Mouse (Mus musculus) forebrain, postnatal 0 days (tissue): ENCODE results near the gene Ttc39a. TPM values are rescaled to one million over a fixed set of nuclear protein-coding genes. Genes with fewer than 3 reads are reported as not detected.

Experiments
- ATAC-seq: fragments of 200-750 bp; cut with Nextera tagmentation; 2 replicates; pipeline ENCODE4 v1.8.0; 2017; ENCODE audit warnings: mild to moderate bottlenecking, moderate library complexity
- DNase-seq: peaks from one replicate; pipeline ENCODE4 v3.0.0-alpha.2; 2015
- H3K27ac ChIP-seq: fragments of 300-500 bp; sonication (generic); 2 replicates; pipeline ENCODE4 v1.5.1; 2014; ENCODE audit warnings: low read depth, mild to moderate bottlenecking, antibody characterized with exemption, low read length, moderate library complexity, mixed read lengths
- H3K27me3 ChIP-seq: fragments of 300-500 bp; sonication (generic); 2 replicates; pipeline ENCODE4 v1.6.1; 2014; ENCODE audit warnings: mild to moderate bottlenecking, low read length, mixed read lengths; ENCODE audit not compliant: insufficient read depth
- H3K36me3 ChIP-seq: fragments of 300-500 bp; sonication (generic); 2 replicates; pipeline ENCODE4 v1.6.1; 2014; ENCODE audit warnings: mild to moderate bottlenecking, moderate library complexity; ENCODE audit not compliant: insufficient read depth
- H3K4me1 ChIP-seq: fragments of 300-500 bp; sonication (generic); 2 replicates; pipeline ENCODE4 v1.6.1; 2014; ENCODE audit warnings: antibody characterized with exemption; ENCODE audit not compliant: insufficient read depth
- H3K4me2 ChIP-seq: fragments of 300-500 bp; sonication (generic); 2 replicates; pipeline ENCODE4 v1.6.1; 2014; ENCODE audit warnings: low read depth, mild to moderate bottlenecking, moderate library complexity
- H3K4me3 ChIP-seq: fragments of 300-500 bp; sonication (generic); 2 replicates; pipeline ENCODE4 v1.5.1; 2014; ENCODE audit warnings: low read depth, low read length, mixed read lengths
- H3K9ac ChIP-seq: fragments of 300-500 bp; sonication (generic); 2 replicates; pipeline ENCODE4 v1.6.1; 2014; ENCODE audit warnings: mild to moderate bottlenecking
- H3K9me3 ChIP-seq: fragments of 300-500 bp; sonication (generic); 2 replicates; pipeline ENCODE4 v1.6.1; 2016; ENCODE audit warnings: low read length
- CTCF ChIP-seq: sonication (generic); IDR thresholded peaks from 2 replicates; pipeline ENCODE4 v1.5.1; 2016; ENCODE audit warnings: antibody characterized with exemption, control low read depth, low read depth
- WGBS: fragments of 180-500 bp; shearing (Covaris S2); extraction: QIAGEN DNeasy Blood & Tissue Kit; methylation state at CpG from one replicate; pipeline ENCODE4 v1.1.7; 2014; 5-methylcytosine and 5-hydroxymethylcytosine counted together
- polyA plus RNA-seq: library from polyadenylated mRNA; unstranded; fragments of >200 nt; fragmentation: Nextera tagmentation; extraction: Ambion mirVana; gene quantifications from 2 replicates; pipeline ENCODE4 v1.2.1, GENCODE M21; 2015
- total RNA-seq: library from RNA; depleted of rRNA; stranded (reverse); fragments of >200 nt; gene quantifications from 2 replicates; pipeline ENCODE4 v1.2.3, GENCODE M21; 2014

Gene Ttc39a
- total and polyA plus RNA-seq, 2 experiments from 2014 or later = 1.9 to 4.5 TPM

DNA sequence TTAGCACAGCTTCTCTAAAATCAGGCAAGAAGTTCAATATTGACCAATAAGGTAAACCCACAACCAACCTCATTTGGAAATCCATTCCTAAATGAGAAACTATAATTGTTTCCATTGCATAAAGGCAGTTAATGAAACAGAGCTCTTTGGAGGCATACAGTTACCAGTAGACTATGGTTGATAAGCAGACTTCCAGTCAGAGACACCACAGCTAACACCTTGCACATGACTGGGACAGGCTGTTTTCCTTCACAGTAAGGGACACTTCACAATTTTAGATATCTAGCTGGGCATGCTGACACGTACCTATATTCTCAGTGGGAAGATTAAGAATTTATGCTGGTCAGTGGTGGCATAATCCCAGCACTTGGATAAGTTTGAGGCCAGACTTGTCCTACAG is 39.5 kb downstream of the Ttc39a start:
- 86% methylated on average over 1 of the region's 1 CpGs for WGBS
- DNase-seq (no peak), ATAC-seq (no peak)
- Histone ChIP-seq H3K27ac (no peak overlapping the region), H3K9me3 (no peaks in the 10 kb centered on the region), H3K4me1 (no peaks in the 10 kb centered on the region), H3K36me3 (peaks cover 2% of the 10 kb centered on the region; the same call in 1 of the 2 replicates), H3K4me3 (no peak overlapping the region), H3K27me3 (no peaks in the 10 kb centered on the region), H3K4me2 (no peak overlapping the region), H3K9ac (no peak overlapping the region)
- no peak for TF ChIP-seq CTCF

DNA sequence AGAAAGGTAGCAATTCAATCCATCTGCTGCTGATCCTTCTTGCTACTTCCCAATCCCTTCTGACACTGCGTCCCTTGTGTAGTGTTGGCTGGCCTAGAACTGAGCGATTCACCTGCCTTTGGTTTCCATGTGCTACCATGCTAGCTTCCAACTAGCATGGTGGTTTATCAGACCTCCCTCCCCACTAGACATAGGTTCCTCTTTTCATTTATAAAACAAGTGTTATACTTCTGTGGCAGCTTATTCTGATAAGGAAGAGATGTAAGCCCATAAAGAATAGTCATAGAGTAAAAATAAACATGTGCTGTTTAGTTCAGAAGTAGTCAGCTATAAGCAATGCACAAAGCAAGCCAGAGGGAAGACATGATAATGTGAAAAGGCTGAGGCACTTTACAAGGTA is 42.1 kb downstream of the Ttc39a start:
- no peak overlapping the region for H3K4me2 ChIP-seq
- H3K9me3 ChIP-seq = no peaks in the 10 kb centered on the region
- H3K36me3 ChIP-seq = peaks cover 5% of the 10 kb centered on the region; the same call in 1 of the 2 replicates
- H3K27me3 ChIP-seq = no peaks in the 10 kb centered on the region
- DNase-seq (no peak), ATAC-seq (no peak)
- no peak overlapping the region for H3K4me3 ChIP-seq
- H3K27ac ChIP-seq = no peak overlapping the region
- H3K4me1 ChIP-seq = no peaks in the 10 kb centered on the region
- TF ChIP-seq CTCF = no peak
- no peak overlapping the region for H3K9ac ChIP-seq
- WGBS = 96% methylated on average over 2 of the region's 2 CpGs

DNA sequence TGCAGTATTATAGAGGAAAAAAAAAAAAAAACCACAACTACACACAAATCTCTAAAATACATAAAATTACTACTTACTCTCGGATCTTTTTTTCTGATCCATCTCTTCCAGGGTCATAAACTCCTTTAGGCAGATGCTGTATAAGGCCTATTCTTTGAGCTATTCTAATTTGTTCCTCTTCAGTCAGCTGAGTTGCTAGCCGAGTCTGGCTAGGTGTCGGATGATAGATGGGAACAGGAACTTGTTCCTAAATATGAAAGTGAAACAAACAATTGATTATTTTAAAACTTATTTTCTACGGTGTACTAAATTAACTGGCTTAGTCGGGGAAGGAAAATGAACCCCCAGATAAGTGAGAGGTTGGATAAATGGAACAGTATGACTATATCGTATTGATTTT is 50.4 kb downstream of the Ttc39a start:
- Histone ChIP-seq H3K27ac (no peak overlapping the region), H3K4me2 (no peak overlapping the region), H3K4me3 (no peak overlapping the region), H3K9me3 (no peaks in the 10 kb centered on the region), H3K36me3 (peaks cover 7% of the 10 kb centered on the region), H3K27me3 (no peaks in the 10 kb centered on the region), H3K4me1 (no peaks in the 10 kb centered on the region), H3K9ac (no peak overlapping the region)
- WGBS = 95% methylated on average over 6 of the region's 6 CpGs
- TF ChIP-seq CTCF = no peak
- no peak for ATAC-seq
- no peak for DNase-seq

DNA sequence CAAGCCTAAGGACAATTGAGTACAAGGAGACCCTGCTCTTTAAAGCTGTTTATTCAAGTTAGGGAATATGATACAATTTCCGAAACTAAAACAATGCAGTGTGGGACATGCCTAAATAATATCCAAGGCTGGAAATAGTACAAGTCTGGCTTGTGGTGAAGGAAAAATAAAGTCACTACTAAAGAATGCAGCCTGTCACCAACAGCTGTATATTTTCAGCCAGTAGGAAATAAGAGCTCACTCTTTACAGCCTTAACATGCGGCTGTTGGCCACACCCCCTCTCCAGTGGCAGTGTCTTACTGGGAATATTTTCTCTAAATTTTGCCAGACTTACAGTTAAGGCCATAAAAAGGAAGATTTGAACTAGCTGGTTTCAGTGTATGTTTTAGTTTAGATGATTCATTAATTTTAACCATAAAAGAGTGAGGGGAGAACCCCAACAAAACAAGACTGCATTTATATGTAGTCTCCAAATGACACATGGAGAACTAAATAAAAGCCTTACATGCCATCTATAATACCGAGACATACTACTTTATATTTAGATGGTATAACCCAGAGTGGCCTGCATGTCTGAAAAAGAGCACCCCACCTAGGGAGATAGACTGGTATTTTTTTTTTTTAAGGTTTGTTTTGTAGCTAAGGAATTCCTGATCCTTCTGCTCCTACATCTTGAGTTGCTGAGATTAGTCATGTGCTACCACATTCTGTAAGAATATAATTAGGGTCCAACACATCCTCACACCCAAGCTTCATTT is 54.2 kb downstream of the Ttc39a start:
- Histone ChIP-seq H3K9me3 (no peaks in the 10 kb centered on the region), H3K27me3 (no peaks in the 10 kb centered on the region), H3K4me2 (no peak overlapping the region), H3K9ac (no peak overlapping the region), H3K4me3 (no peak overlapping the region), H3K4me1 (no peaks in the 10 kb centered on the region), H3K27ac (no peak overlapping the region), H3K36me3 (0 out of 2 replicates have a peak, but pooled peaks cover under 1% of the 10 kb centered on the region)
- ATAC-seq (no peak), DNase-seq (no peak)
- WGBS = 76% methylated on average over 3 of the region's 3 CpGs
- TF ChIP-seq CTCF = no peak

DNA sequence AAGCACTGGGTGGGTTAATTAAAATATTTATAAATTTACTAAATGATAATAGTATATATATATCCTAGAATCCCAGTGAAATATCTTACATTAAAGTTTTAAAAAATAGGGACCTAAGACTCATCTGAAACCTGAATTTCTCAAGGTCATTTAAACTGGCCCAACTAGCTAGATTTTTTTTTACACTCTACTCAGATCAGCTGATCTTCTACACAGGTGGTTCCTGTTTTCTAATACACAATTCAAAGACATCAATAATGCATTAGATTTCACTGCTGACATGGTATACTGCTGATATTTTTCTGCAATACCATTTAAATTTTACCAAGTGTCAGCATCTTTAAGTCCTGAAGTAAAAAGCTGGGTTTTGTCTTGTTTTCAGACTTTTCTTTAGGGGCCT is 57.5 kb downstream of the Ttc39a start:
- H3K27me3 ChIP-seq = no peaks in the 10 kb centered on the region
- no peak for TF ChIP-seq CTCF
- H3K36me3 ChIP-seq = no peaks in the 10 kb centered on the region
- H3K9me3 ChIP-seq = no peaks in the 10 kb centered on the region
- no peak overlapping the region for H3K9ac ChIP-seq
- no peaks in the 10 kb centered on the region for H3K4me1 ChIP-seq
- H3K4me3 ChIP-seq = no peak overlapping the region
- H3K4me2 ChIP-seq = no peak overlapping the region
- DNase-seq (no peak), ATAC-seq (no peak)
- no peak overlapping the region for H3K27ac ChIP-seq

DNA sequence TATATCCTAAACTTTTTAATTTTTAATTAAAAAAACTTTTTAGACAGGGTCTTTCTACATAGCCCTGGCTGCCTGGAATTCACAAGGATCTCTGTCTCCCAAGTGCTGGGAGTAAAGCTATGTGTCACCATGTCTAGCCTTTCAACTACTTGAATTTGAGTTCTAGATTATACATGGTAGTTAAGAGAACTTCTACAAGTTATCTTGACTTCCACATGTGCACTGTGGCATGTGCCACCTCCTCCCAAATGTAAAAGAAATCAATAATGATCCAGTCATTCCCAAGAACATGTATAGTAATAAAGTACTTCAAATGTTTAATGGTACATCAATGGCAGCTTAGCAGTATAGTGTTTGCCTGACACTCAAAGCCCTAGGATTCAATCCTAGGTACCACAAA is 61.3 kb downstream of the Ttc39a start:
- Histone ChIP-seq H3K4me1 (peaks cover 4% of the 10 kb centered on the region; the same call in 1 of the 2 replicates), H3K4me3 (no peak overlapping the region), H3K27me3 (no peaks in the 10 kb centered on the region), H3K36me3 (no peaks in the 10 kb centered on the region), H3K9ac (no peak overlapping the region), H3K27ac (no peak overlapping the region), H3K4me2 (no peak overlapping the region), H3K9me3 (no peaks in the 10 kb centered on the region)
- no peak for TF ChIP-seq CTCF
- ATAC-seq (no peak), DNase-seq (no peak)

DNA sequence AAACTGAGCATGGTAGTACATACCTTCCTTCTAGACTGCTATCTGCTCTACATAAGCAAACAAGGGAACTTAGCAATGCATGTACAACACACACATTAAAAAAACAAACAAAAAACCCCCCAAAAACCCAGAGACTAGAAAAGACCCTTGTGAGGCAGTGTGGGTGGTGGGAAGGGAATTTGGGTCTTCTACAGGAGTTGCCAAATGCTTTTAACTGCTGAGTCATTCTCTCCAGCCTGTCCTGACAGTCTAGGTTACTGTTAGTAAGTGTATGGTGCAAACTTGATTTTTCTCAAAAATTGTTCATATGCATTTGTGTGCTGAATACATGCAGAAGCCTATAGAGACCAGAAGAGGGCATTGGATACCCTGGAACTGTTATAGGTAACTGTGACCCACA is 65.2 kb downstream of the Ttc39a start:
- H3K9ac ChIP-seq = no peak overlapping the region
- no peak overlapping the region for H3K4me3 ChIP-seq
- H3K27me3 ChIP-seq = no peaks in the 10 kb centered on the region
- DNase-seq (no peak), ATAC-seq (no peak)
- no peak overlapping the region for H3K4me2 ChIP-seq
- no peaks in the 10 kb centered on the region for H3K36me3 ChIP-seq
- no peaks in the 10 kb centered on the region for H3K9me3 ChIP-seq
- H3K27ac ChIP-seq = no peak overlapping the region
- TF ChIP-seq CTCF = no peak
- H3K4me1 ChIP-seq = peaks cover 10% of the 10 kb centered on the region; the same call in 1 of the 2 replicates

DNA sequence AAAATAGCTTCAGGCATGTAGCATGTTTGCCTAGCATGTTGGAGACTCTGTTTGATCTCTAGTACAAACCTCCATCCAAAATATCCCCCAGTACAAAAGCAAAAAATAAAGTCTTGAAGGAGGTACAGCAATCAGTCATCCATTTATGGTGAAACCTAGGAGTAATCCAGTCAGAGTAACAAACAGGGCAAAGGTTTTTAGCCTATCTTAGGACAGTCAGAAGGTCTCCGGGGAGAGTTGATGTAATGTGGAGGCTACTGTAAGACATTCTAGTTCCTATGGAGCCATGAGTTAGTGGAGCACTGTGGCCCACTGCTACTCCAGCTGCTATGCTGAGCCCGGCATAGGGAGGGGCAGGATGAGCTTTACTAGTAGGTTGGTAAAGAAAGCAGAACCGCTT is 66.1 kb downstream of the Ttc39a start:
- Histone ChIP-seq H3K27me3 (no peaks in the 10 kb centered on the region), H3K27ac (no peak overlapping the region), H3K4me2 (no peak overlapping the region), H3K36me3 (no peaks in the 10 kb centered on the region), H3K4me3 (no peak overlapping the region), H3K4me1 (peaks cover 10% of the 10 kb centered on the region; the same call in 1 of the 2 replicates), H3K9ac (no peak overlapping the region), H3K9me3 (no peaks in the 10 kb centered on the region)
- ATAC-seq (no peak), DNase-seq (no peak)
- TF ChIP-seq CTCF = no peak
- 99% methylated on average over 3 of the region's 3 CpGs for WGBS
